Comparison of ENCODE assay signal across 11 mouse cellular contexts in the genomic region with DNA sequence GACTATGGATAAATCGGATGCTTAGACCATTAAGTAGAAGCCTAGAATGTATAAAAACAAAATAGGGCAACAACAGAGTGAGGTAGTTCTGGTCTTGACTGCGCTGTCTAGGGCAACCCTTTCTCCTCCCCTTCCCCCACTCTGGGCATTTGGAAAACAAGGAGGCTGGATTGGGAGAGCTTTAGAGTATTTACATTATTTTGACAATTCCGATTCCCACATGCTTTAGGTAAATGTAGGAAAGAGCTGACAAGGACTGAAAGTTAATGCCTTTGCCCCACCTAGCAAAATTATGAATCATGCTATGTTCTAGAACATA. TPM values are rescaled to one million over a fixed set of nuclear protein-coding genes. Genes with fewer than 3 reads are reported as not detected.
DNase-seq lines count a peak whose midpoint lies in the region; ATAC-seq and TF ChIP-seq lines count a peak whose summit lies in the region.
"Had no signal": no experiment of that assay in that cellular context is flagged by ENCODE, and none has a peak within 500 bp of the region (broad histone marks: within the 10 kb centered on the region; RNA-seq: fewer than 3 reads in every experiment).

No protein-coding gene starts in this region.

- H3K36me3 ChIP-seq in hindbrain, embryonic 11.5 days (ENCODE audit: control insufficient read depth, insufficient read depth, low read length): no peaks in the 10 kb centered on the region
- H3K36me3 ChIP-seq in hindbrain, embryonic 10.5 days: no peaks in the 10 kb centered on the region
- no peaks in the 10 kb centered on the region for H3K36me3 ChIP-seq in neural tube, embryonic 12.5 days
- H3K36me3 ChIP-seq in limb, embryonic 12.5 days: no peaks in the 10 kb centered on the region
- H3K36me3 ChIP-seq: liver, embryonic 12.5 days had no signal

- no peak overlapping the region for H3K9ac ChIP-seq in hindbrain, embryonic 11.5 days (ENCODE audit: low read depth, low read length)
- no peak overlapping the region for H3K9ac ChIP-seq in neural tube, embryonic 12.5 days
- no peak overlapping the region for H3K9ac ChIP-seq in limb, embryonic 12.5 days (replicated peaks)
- H3K9ac ChIP-seq: liver, embryonic 12.5 days had no signal

- peak; percentile 40 for DNase-seq in hindbrain, embryonic 11.5 days (ENCODE audit: low spot score)
- DNase-seq in hindbrain, embryonic 10.5 days (ENCODE audit: low spot score): no peak
- no peak for DNase-seq in neural tube, embryonic 10.5 days (ENCODE audit: extremely low spot score, low spot score)
- DNase-seq in cerebellum, adult 2 months: no peak
- no peak for DNase-seq in thymus, postnatal 25 days
- no peak for DNase-seq in heart, adult 9 months (ENCODE audit: low spot score in 2 of 2)
- DNase-seq: right cerebral cortex, postnatal 4 days had no signal

- no peak overlapping the region for H3K4me2 ChIP-seq in hindbrain, embryonic 11.5 days (replicated peaks; ENCODE audit: low read depth, low read length)
- H3K4me2 ChIP-seq in neural tube, embryonic 12.5 days (replicated peaks): peak overlapping the region; percentile 33; the same call in 1 of the 2 replicates
- H3K4me2 ChIP-seq in limb, embryonic 12.5 days: peak overlapping the region; percentile 37
- H3K4me2 ChIP-seq: liver, embryonic 12.5 days had no signal

- no peaks in the 10 kb centered on the region for H3K4me1 ChIP-seq in hindbrain, embryonic 11.5 days (replicated peaks; ENCODE audit: control insufficient read depth, insufficient read depth, low read length)
- H3K4me1 ChIP-seq in hindbrain, embryonic 10.5 days (replicated peaks): peaks cover 26% of the 10 kb centered on the region
- no peaks in the 10 kb centered on the region for H3K4me1 ChIP-seq in neural tube, embryonic 12.5 days
- H3K4me1 ChIP-seq in limb, embryonic 12.5 days (replicated peaks): peaks cover 34% of the 10 kb centered on the region
- H3K4me1 ChIP-seq in cerebellum, adult 2 months (ENCODE audit: control insufficient read depth, insufficient read depth, low read length): peaks cover 2% of the 10 kb centered on the region; the same call in 1 of the 2 replicates

- H3K4me3 ChIP-seq in hindbrain, embryonic 11.5 days (ENCODE audit: low read depth, low read length): no peak overlapping the region
- no peak overlapping the region for H3K4me3 ChIP-seq in hindbrain, embryonic 10.5 days
- no peak overlapping the region for H3K4me3 ChIP-seq in neural tube, embryonic 12.5 days
- no peak overlapping the region for H3K4me3 ChIP-seq in limb, embryonic 12.5 days (replicated peaks)
- no peak overlapping the region for H3K4me3 ChIP-seq in cerebellum, adult 2 months (replicated peaks; ENCODE audit: insufficient read depth, low read depth, low read length)
- H3K4me3 ChIP-seq: liver, embryonic 12.5 days had no signal

- no peak overlapping the region for H3K27ac ChIP-seq in hindbrain, embryonic 11.5 days (ENCODE audit: low read depth, low read length)
- H3K27ac ChIP-seq in hindbrain, embryonic 10.5 days: no peak overlapping the region; the same call in 1 of the 2 replicates
- no peak overlapping the region for H3K27ac ChIP-seq in neural tube, embryonic 12.5 days
- H3K27ac ChIP-seq in limb, embryonic 12.5 days: no peak overlapping the region
- no peak overlapping the region for H3K27ac ChIP-seq in cerebellum, adult 2 months (ENCODE audit: insufficient read depth, low read length)
- H3K27ac ChIP-seq: liver, embryonic 12.5 days had no signal

- no peak for TF ChIP-seq CTCF in cerebellum, adult 2 months (IDR thresholded peaks at IDR 0.05; ENCODE audit: borderline replicate concordance, insufficient read depth, low read depth, low read length)

- 57% methylated on average over 3 of the region's 3 CpGs for WGBS in hindbrain, embryonic 11.5 days
- 57% methylated on average over 3 of the region's 3 CpGs for WGBS in hindbrain, embryonic 10.5 days
- 52% methylated on average over 3 of the region's 3 CpGs for WGBS in neural tube, embryonic 12.5 days
- 49% methylated on average over 3 of the region's 3 CpGs for WGBS in limb, embryonic 12.5 days
- 69% methylated on average over 3 of the region's 3 CpGs for WGBS in cerebellum, adult 2 months

- no peak for TF ChIP-seq POLR2A in cerebellum, adult 2 months (IDR thresholded peaks at IDR 0.05; ENCODE audit: borderline replicate concordance, insufficient read depth, low read length)

- no peaks in the 10 kb centered on the region for H3K27me3 ChIP-seq in hindbrain, embryonic 11.5 days (ENCODE audit: control insufficient read depth, insufficient read depth, low read length)
- H3K27me3 ChIP-seq in hindbrain, embryonic 10.5 days (ENCODE audit: insufficient read depth, poor library complexity, severe bottlenecking): no peaks in the 10 kb centered on the region; the same call in 1 of the 2 replicates
- H3K27me3 ChIP-seq in neural tube, embryonic 12.5 days (replicated peaks): no peaks in the 10 kb centered on the region
- no peaks in the 10 kb centered on the region; the same call in 1 of the 2 replicates for H3K27me3 ChIP-seq in limb, embryonic 12.5 days
- H3K27me3 ChIP-seq in cerebellum, adult 2 months (ENCODE audit: control insufficient read depth, insufficient read depth, low read length): no peaks in the 10 kb centered on the region

- no peak for ATAC-seq in hindbrain, embryonic 11.5 days (ENCODE audit: low FRiP score)
- no peak for ATAC-seq in neural tube, embryonic 12.5 days (ENCODE audit: low FRiP score, low read depth)
- ATAC-seq in limb, embryonic 12.5 days (ENCODE audit: insufficient number of reproducible peaks, insufficient read depth, low FRiP score, low TSS enrichment, low read depth): no peak
- ATAC-seq: CD4-positive, CD25-positive, alpha-beta regulatory T cell, adult 4 months had no signal

- no peaks in the 10 kb centered on the region for H3K9me3 ChIP-seq in hindbrain, embryonic 11.5 days (ENCODE audit: control insufficient read depth, low read length)
- no peaks in the 10 kb centered on the region for H3K9me3 ChIP-seq in hindbrain, embryonic 10.5 days
- no peaks in the 10 kb centered on the region for H3K9me3 ChIP-seq in neural tube, embryonic 12.5 days
- no peaks in the 10 kb centered on the region for H3K9me3 ChIP-seq in limb, embryonic 12.5 days
- H3K9me3 ChIP-seq: liver, embryonic 12.5 days had no signal

RNA-seq across cellular contexts. Expression of a gene that starts 7.4 kb away (rescaled TPM):
- 164 and 193 TPM in 2 replicates for polyA plus RNA-seq in hindbrain, embryonic 11.5 days (2014; fragmentation: Nextera tagmentation; extraction: Ambion mirVana)
- polyA plus RNA-seq in hindbrain, embryonic 10.5 days (2016; fragmentation: Nextera tagmentation; extraction: Ambion mirVana): 197 and 203 TPM in 2 replicates
- polyA plus RNA-seq in neural tube, embryonic 12.5 days (2016; fragmentation: Nextera tagmentation; extraction: Ambion mirVana): 175 TPM in 2 replicates
- polyA plus RNA-seq in limb, embryonic 12.5 days (2016; fragmentation: Nextera tagmentation; extraction: Ambion mirVana): 202 and 212 TPM in 2 replicates
- 42.0 and 45.9 TPM in 2 replicates for polyA plus RNA-seq in cerebellum, adult 2 months (2012; rRNA removed)

RNA-seq across cellular contexts. Expression of a gene that starts 15.2 kb away (rescaled TPM):
- 0.17 TPM in 1 of 2 replicates, not detected in the other for polyA plus RNA-seq in hindbrain, embryonic 11.5 days (2014; fragmentation: Nextera tagmentation; extraction: Ambion mirVana)
- 0.29 TPM in 1 of 2 replicates, not detected in the other for polyA plus RNA-seq in hindbrain, embryonic 10.5 days (2016; fragmentation: Nextera tagmentation; extraction: Ambion mirVana)
- not detected in 2 replicates for polyA plus RNA-seq in neural tube, embryonic 12.5 days (2016; fragmentation: Nextera tagmentation; extraction: Ambion mirVana)
- not detected in 2 replicates for polyA plus RNA-seq in limb, embryonic 12.5 days (2016; fragmentation: Nextera tagmentation; extraction: Ambion mirVana)
- polyA plus RNA-seq in cerebellum, adult 2 months (2012; rRNA removed): 0.33 TPM in 1 of 2 replicates, not detected in the other
- polyA plus RNA-seq: liver, embryonic 12.5 days had no signal
